Mouse (Mus musculus) megakaryocyte, embryonic 14.5 days (primary cell): Measurements from ENCODE around the gene Ints7.

Source experiments
- FLI1 ChIP-seq: IDR thresholded peaks from 2 replicates; pipeline ENCODE4 v1.6.1; 2012; ENCODE audit warnings: low read length, inconsistent platforms, mixed read lengths
- GATA1 ChIP-seq: IDR thresholded peaks from 3 replicates; pipeline ENCODE4 v1.6.1; 2012; ENCODE audit warnings: mixed read lengths, low read length, inconsistent platforms, borderline replicate concordance

GRCm38 (mm10) chr1:191570415-191570814, 5.0 kb upstream of the Ints7 start:
- TF ChIP-seq GATA1 (no peak), FLI1 (no peak)
